1 mouse cellular context compared by ENCODE assay signal in the genomic region with DNA sequence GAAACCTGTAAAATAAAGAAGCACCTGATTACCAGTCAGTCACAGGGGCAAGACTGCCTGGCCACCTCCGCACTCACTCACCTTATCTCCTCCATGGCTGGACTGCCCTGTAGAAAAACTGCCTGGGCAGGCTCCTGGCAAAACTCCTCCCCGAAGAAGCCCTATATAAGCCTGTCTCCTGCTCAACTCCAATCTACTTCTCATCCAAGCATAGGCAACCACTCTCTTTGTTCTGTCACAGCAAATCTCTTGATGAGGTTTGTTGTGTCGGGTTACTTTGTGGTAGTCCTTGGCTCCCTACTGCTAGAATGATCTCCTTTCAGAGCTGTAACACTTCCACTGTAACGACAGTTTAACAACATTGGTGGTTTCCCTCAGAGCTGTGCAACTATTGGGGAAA.
A peak's percentile ranks its signal among the peaks of the same experiment; 100 is the strongest.
TF ChIP-seq lines count a peak whose summit lies in the region.

No protein-coding gene starts in this region.

TF ChIP-seq in MEL, 35 proteins besides CTCF, POLR2A, EP300 and RAD21 (continued from another document):
- TF ChIP-seq MEF2A (IDR thresholded peaks at IDR 0.05; ENCODE audit: extremely low read depth, insufficient replicate concordance, low read depth, low read length, poor library complexity, severe bottlenecking) (0 out of 2 replicates have a peak, but pooled peaks have one; percentile 11), TBP (IDR thresholded peaks at IDR 0.05; ENCODE audit: low read depth, low read length) (peak; percentile 75), SIN3A (IDR thresholded peaks at IDR 0.05; ENCODE audit: low read length) (peak; percentile 33; the same call in 1 of the 2 replicates), MAFK (IDR thresholded peaks at IDR 0.05; ENCODE audit: borderline replicate concordance, low read depth, low read length) (no peak)
